Mouse (Mus musculus) liver (tissue): ENCODE measurements around the gene Tmsb15a.
"Not testable (repeated sequence)": the region's sequence is repeated elsewhere in the genome, so short reads cannot be mapped to it uniquely, and the experiment has no call there.

Source experiments
- DNase-seq: peaks from one replicate; pipeline ENCODE4 v3.0.0-alpha.2; 2020; ENCODE audit warnings: mixed read lengths

The Tmsb15a gene

GRCm38 (mm10) chrX:135725161-135725560, at the start of gene Tmsb15a:
Gene Tmsb15a (minus strand): TSS chrX:135725261.
- no peak for DNase-seq

DNA sequence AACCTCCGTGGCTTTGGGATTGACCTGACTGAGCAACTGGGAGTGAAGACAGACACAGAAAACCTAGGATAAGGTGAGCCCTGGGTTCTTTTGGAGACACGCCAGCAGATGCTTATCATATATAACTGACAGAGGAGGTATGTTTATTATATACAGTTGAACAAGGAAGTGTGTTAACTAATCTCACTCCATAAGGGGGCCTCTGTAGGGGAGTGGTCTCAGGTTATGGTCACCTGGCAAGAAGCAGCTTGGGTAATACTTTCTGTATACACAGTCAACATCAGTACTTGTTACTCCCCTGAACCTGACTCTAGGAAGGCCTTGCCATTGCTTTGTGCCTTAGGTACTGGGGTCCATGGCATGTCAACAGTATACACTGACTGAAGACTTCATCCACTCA, 43.5 kb upstream of the Tmsb15a start:
- DNase-seq: no peak

GRCm38 (mm10) chrX:135768043-135768548, 43.0 kb upstream of the Tmsb15a start:
- DNase-seq: peak; percentile 3

DNA sequence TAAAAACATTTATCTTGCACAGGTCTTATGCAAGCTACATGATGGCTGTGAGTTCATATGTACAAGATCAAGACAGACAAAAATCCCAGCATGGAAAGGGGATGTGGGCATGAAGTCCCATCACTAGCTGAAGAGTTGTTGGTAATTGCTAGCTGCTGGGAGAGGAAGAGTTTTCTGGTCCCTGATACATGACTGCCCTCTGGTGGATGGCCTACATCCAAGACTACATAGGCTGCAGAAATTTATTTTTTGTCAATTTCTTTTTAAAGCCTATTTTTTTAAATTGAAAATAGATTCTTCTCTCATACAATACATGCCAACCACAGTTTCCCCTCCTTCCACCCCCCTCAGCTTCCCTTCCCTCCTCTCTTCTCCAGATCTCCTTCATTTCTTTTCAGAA, 36.6 kb upstream of the Tmsb15a start:
- DNase-seq: peak; percentile 5

DNA sequence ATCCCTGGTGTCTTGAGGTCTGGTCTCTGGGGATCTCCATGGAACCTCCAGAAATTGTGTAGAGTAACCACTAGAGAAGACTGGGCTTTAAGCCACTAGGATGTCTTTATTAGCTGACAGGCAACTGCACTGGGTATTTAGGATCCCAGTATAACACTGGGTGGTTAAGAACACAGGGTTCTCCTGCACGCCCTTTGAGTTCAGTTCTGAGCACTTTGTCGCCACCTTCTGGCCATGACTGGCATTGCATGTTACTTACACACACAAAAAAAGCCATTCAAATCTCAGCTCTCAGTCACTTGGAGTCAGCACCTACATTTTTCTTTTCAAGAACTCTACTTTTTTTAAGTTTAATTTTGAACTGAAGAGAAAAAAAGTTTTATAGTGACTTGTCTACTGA, 27.8 kb upstream of the Tmsb15a start:
- peak; percentile 71 for DNase-seq

- not testable (repeated sequence) for DNase-seq
These were observed 20.3 kb upstream of the Tmsb15a start for GRCm38 (mm10) chrX:135745376-135745775.

DNA sequence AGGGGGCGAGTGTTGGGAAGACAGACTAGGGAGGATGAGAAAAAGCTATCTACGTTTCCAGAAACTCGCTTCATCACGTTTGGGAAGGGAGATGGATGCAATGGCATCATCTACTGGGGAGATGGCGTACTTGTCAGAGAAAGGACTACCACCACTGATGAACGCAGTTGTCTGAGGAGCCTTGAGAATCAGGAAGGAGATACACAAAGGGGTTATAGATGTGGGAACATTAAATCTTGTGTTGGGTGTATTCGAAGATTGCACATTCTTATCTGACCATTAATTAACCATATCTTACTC, 17.9 kb upstream of the Tmsb15a start:
- no peak for DNase-seq

DNA sequence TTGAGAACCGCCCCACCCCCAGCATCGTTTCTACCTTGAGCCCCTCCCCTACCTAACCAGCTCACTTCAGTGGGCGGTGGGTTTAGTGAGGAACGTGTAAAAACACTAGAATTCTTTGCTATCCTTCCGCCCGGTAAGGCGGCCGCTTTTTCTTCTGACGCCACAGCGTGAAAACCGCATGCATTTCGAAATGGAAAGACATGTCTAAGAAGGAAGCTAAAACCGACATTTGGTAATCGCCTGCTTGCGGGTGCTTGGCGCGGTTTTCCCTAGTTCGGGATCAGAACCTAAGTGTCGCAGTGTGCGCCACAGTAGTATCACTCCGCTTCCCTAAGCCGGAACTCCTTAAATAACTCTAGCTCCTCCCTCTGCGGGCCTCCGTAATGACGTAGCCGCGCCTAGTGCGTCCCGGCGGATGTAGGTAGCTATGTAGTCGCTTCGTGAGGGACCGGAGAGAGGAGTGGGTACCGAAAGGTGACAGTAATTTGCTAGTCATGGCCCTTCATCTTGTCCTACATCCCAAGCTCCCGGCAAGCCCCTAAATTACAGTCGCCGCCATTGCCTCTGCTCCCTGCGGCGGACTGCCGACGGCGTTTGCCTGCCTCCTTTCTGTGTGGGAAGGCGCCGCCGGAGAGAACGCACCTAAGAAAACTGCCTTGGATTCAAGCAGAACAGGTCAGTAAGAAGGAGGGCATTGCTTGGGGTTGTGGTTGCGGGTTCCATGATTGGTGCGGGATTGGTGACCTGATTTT, 17.4 kb upstream of the Tmsb15a start, which contains the start of the genes Armcx5 and Gprasp1:
Gene Armcx5 (plus strand): TSS at position 430 of the 752 bp plus-strand sequence.
Gene Gprasp1 (plus strand): TSS at position 430 of the 752 bp plus-strand sequence.
- DNase-seq: peak; percentile 87

- no peak for DNase-seq
These were observed 13.9 kb upstream of the Tmsb15a start for GRCm38 (mm10) chrX:135738730-135739520.

GRCm38 (mm10) chrX:135712845-135713244, 12.2 kb downstream of the Tmsb15a start:
- DNase-seq: no peak

DNA sequence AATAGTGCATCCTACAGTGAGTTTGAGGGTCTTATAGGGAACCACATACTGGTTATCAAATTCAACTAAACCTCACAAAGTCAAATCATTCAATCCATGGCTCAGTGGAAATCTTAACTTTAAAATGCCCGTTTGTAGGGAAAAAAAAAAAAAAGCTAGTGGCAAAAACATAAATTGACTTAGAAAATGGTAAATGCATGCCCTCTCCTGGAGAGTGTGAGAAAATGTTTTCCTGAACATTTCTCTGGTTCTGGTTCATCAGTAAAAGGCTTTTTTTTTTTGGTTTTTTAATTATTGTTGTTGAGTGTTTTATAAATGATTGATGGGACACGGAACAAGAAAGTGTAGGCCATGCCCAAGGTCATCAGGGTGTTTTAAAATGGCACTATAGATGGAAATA, 20.7 kb downstream of the Tmsb15a start:
- DNase-seq: no peak

GRCm38 (mm10) chrX:135703111-135703510, 21.9 kb downstream of the Tmsb15a start:
- no peak for DNase-seq

GRCm38 (mm10) chrX:135693633-135694032, 31.4 kb downstream of the Tmsb15a start, which contains the start of gene Tcp11x2:
Gene Tcp11x2 (minus strand): TSS chrX:135693790.
- no peak for DNase-seq

- DNase-seq: no peak
These were observed 37.3 kb downstream of the Tmsb15a start for GRCm38 (mm10) chrX:135687802-135688201.

DNA sequence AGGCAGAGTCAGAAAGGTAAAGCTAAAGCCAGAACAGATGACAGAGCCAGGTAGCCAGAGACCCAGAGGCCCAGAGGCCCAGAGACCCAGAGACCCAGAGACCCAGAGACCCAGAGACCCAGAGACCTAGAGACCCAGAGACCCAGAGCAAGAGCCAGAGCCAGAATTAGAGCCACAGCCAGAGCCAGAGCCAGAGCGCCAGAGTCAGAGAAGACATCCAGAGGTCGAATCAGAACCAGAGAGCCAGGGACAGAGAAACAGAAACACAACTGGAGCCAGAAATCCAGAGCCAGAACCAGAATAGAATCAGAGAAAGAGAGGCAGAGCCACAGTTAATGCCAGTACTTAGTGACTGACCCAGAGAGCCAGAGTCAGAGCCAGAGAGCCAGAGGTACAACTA, 43.2 kb downstream of the Tmsb15a start:
- DNase-seq: no peak
